Mouse (Mus musculus): ENCODE results near the gene Gm17490. TPM values are rescaled to one million over a fixed set of nuclear protein-coding genes. Genes with fewer than 3 reads are reported as not detected.

The Gm17490 gene
- polyA plus RNA-seq (2014; fragmentation: Nextera tagmentation; extraction: Ambion mirVana): not detected in 2 replicates

- no peak within 1 kb of the TSS for H3K4me3 ChIP-seq (ENCODE audit: low read depth, low read length)
- H3K27ac ChIP-seq (ENCODE audit: low read depth, low read length): no peak within 1 kb of the TSS
- no peak within 1 kb of the TSS for H3K4me2 ChIP-seq (ENCODE audit: low read depth, low read length)
- no peaks in the 10 kb centered on the region for H3K27me3 ChIP-seq (ENCODE audit: control insufficient read depth, insufficient read depth, low read length)
- no peak for ATAC-seq (ENCODE audit: low read depth)
- H3K36me3 ChIP-seq (ENCODE audit: control insufficient read depth, insufficient read depth, low read length): no peaks in the 10 kb centered on the region
- H3K9ac ChIP-seq (replicated peaks; ENCODE audit: low read depth, low read length): no peak within 1 kb of the TSS
- H3K9me3 ChIP-seq (ENCODE audit: control insufficient read depth, low read length): no peaks in the 10 kb centered on the region
- no peaks in the 10 kb centered on the region for H3K4me1 ChIP-seq (ENCODE audit: control insufficient read depth, insufficient read depth, low read length)
- WGBS: 97% methylated on average over 5 of the region's 5 CpGs
These were observed at the start of gene Gm17490 for GRCm38 (mm10) chr2:11625890-11626289. Gene Gm17490 (minus strand): TSS chr2:11626264.

- no peak for ATAC-seq (ENCODE audit: low read depth)
- H3K9me3 ChIP-seq (ENCODE audit: control insufficient read depth, low read length): no peaks in the 10 kb centered on the region
- no peaks in the 10 kb centered on the region for H3K4me1 ChIP-seq (ENCODE audit: control insufficient read depth, insufficient read depth, low read length)
- H3K4me3 ChIP-seq (ENCODE audit: low read depth, low read length): no peak overlapping the region
- H3K27ac ChIP-seq (ENCODE audit: low read depth, low read length): no peak overlapping the region
- no peak overlapping the region for H3K4me2 ChIP-seq (ENCODE audit: low read depth, low read length)
- 22% methylated on average over 3 of the region's 3 CpGs for WGBS
- no peaks in the 10 kb centered on the region for H3K36me3 ChIP-seq (ENCODE audit: control insufficient read depth, insufficient read depth, low read length)
- H3K9ac ChIP-seq (replicated peaks; ENCODE audit: low read depth, low read length): no peak overlapping the region
- H3K27me3 ChIP-seq (ENCODE audit: control insufficient read depth, insufficient read depth, low read length): no peaks in the 10 kb centered on the region
These were observed 46.1 kb upstream of the Gm17490 start for GRCm38 (mm10) chr2:11672144-11672543.

- H3K4me1 ChIP-seq (ENCODE audit: control insufficient read depth, insufficient read depth, low read length): no peaks in the 10 kb centered on the region
- H3K27ac ChIP-seq (ENCODE audit: low read depth, low read length): no peak overlapping the region
- H3K4me2 ChIP-seq (ENCODE audit: low read depth, low read length): no peak overlapping the region
- H3K36me3 ChIP-seq (ENCODE audit: control insufficient read depth, insufficient read depth, low read length): no peaks in the 10 kb centered on the region
- no peaks in the 10 kb centered on the region for H3K27me3 ChIP-seq (ENCODE audit: control insufficient read depth, insufficient read depth, low read length)
- no peak overlapping the region for H3K4me3 ChIP-seq (ENCODE audit: low read depth, low read length)
- H3K9me3 ChIP-seq (ENCODE audit: control insufficient read depth, low read length): no peaks in the 10 kb centered on the region
- ATAC-seq (ENCODE audit: low read depth): no peak
- H3K9ac ChIP-seq (replicated peaks; ENCODE audit: low read depth, low read length): no peak overlapping the region
- WGBS: 89% methylated on average over 3 of the region's 3 CpGs
These were observed 39.3 kb upstream of the Gm17490 start for GRCm38 (mm10) chr2:11665326-11665725.

GRCm38 (mm10) chr2:11664806-11665205 is 38.7 kb upstream of the Gm17490 start:
- ATAC-seq (ENCODE audit: low read depth): no peak; the same call in 1 of the 2 replicates
- no peak overlapping the region for H3K9ac ChIP-seq (replicated peaks; ENCODE audit: low read depth, low read length)
- H3K9me3 ChIP-seq (ENCODE audit: control insufficient read depth, low read length): no peaks in the 10 kb centered on the region
- no peak overlapping the region for H3K4me3 ChIP-seq (ENCODE audit: low read depth, low read length)
- H3K27ac ChIP-seq (ENCODE audit: low read depth, low read length): no peak overlapping the region
- no peaks in the 10 kb centered on the region for H3K36me3 ChIP-seq (ENCODE audit: control insufficient read depth, insufficient read depth, low read length)
- WGBS: 84% methylated on average over 4 of the region's 4 CpGs
- H3K27me3 ChIP-seq (ENCODE audit: control insufficient read depth, insufficient read depth, low read length): no peaks in the 10 kb centered on the region
- H3K4me1 ChIP-seq (ENCODE audit: control insufficient read depth, insufficient read depth, low read length): no peaks in the 10 kb centered on the region
- H3K4me2 ChIP-seq (ENCODE audit: low read depth, low read length): no peak overlapping the region

- H3K9me3 ChIP-seq (ENCODE audit: control insufficient read depth, low read length): no peaks in the 10 kb centered on the region
These were observed 38.3 kb upstream of the Gm17490 start for GRCm38 (mm10) chr2:11664367-11664766.

GRCm38 (mm10) chr2:11663961-11664360 is 37.9 kb upstream of the Gm17490 start:
- H3K4me2 ChIP-seq (ENCODE audit: low read depth, low read length): peak overlapping the region; percentile 25
- H3K27me3 ChIP-seq (ENCODE audit: control insufficient read depth, insufficient read depth, low read length): no peaks in the 10 kb centered on the region
- 3% methylated on average over 10 of the region's 10 CpGs for WGBS
- no peak overlapping the region for H3K9ac ChIP-seq (replicated peaks; ENCODE audit: low read depth, low read length)
- ATAC-seq (ENCODE audit: low read depth): peak; percentile 93
- no peak overlapping the region for H3K4me3 ChIP-seq (ENCODE audit: low read depth, low read length)
- no peaks in the 10 kb centered on the region for H3K36me3 ChIP-seq (ENCODE audit: control insufficient read depth, insufficient read depth, low read length)
- H3K27ac ChIP-seq (ENCODE audit: low read depth, low read length): no peak overlapping the region
- H3K4me1 ChIP-seq (ENCODE audit: control insufficient read depth, insufficient read depth, low read length): no peaks in the 10 kb centered on the region
- H3K9me3 ChIP-seq (ENCODE audit: control insufficient read depth, low read length): no peaks in the 10 kb centered on the region

More at GRCm38 (mm10) chr2:11664367-11664766, 38.3 kb upstream of the Gm17490 start:
- ATAC-seq (ENCODE audit: low read depth): peak; percentile 78
- 48% methylated on average over 6 of the region's 6 CpGs for WGBS
- Histone ChIP-seq H3K9ac (replicated peaks; ENCODE audit: low read depth, low read length) (no peak overlapping the region), H3K4me2 (ENCODE audit: low read depth, low read length) (peak overlapping the region; percentile 25), H3K27ac (ENCODE audit: low read depth, low read length) (no peak overlapping the region), H3K4me1 (ENCODE audit: control insufficient read depth, insufficient read depth, low read length) (no peaks in the 10 kb centered on the region), H3K4me3 (ENCODE audit: low read depth, low read length) (no peak overlapping the region), H3K36me3 (ENCODE audit: control insufficient read depth, insufficient read depth, low read length) (no peaks in the 10 kb centered on the region), H3K27me3 (ENCODE audit: control insufficient read depth, insufficient read depth, low read length) (no peaks in the 10 kb centered on the region)

GRCm38 (mm10) chr2:11662907-11663230 is 36.8 kb upstream of the Gm17490 start:
- ATAC-seq (ENCODE audit: low read depth): no peak

GRCm38 (mm10) chr2:11662143-11662906 is 36.3 kb upstream of the Gm17490 start:
- Histone ChIP-seq H3K27me3 (ENCODE audit: control insufficient read depth, insufficient read depth, low read length) (no peaks in the 10 kb centered on the region), H3K36me3 (ENCODE audit: control insufficient read depth, insufficient read depth, low read length) (no peaks in the 10 kb centered on the region), H3K9me3 (ENCODE audit: control insufficient read depth, low read length) (no peaks in the 10 kb centered on the region), H3K9ac (replicated peaks; ENCODE audit: low read depth, low read length) (no peak overlapping the region), H3K4me2 (ENCODE audit: low read depth, low read length) (no peak overlapping the region), H3K27ac (ENCODE audit: low read depth, low read length) (no peak overlapping the region), H3K4me1 (ENCODE audit: control insufficient read depth, insufficient read depth, low read length) (no peaks in the 10 kb centered on the region), H3K4me3 (ENCODE audit: low read depth, low read length) (no peak overlapping the region)
- 86% methylated on average over 6 of the region's 6 CpGs for WGBS
- no peak for ATAC-seq (ENCODE audit: low read depth)

More at GRCm38 (mm10) chr2:11662907-11663230, 36.8 kb upstream of the Gm17490 start:
- no peaks in the 10 kb centered on the region for H3K9me3 ChIP-seq (ENCODE audit: control insufficient read depth, low read length)
- no peaks in the 10 kb centered on the region for H3K27me3 ChIP-seq (ENCODE audit: control insufficient read depth, insufficient read depth, low read length)
- H3K9ac ChIP-seq (replicated peaks; ENCODE audit: low read depth, low read length): no peak overlapping the region
- H3K4me3 ChIP-seq (ENCODE audit: low read depth, low read length): no peak overlapping the region
- WGBS: 100% methylated on average over 1 of the region's 1 CpGs
- H3K27ac ChIP-seq (ENCODE audit: low read depth, low read length): no peak overlapping the region
- H3K36me3 ChIP-seq (ENCODE audit: control insufficient read depth, insufficient read depth, low read length): no peaks in the 10 kb centered on the region
- H3K4me2 ChIP-seq (ENCODE audit: low read depth, low read length): no peak overlapping the region
- no peaks in the 10 kb centered on the region for H3K4me1 ChIP-seq (ENCODE audit: control insufficient read depth, insufficient read depth, low read length)

- Histone ChIP-seq H3K4me3 (ENCODE audit: low read depth, low read length) (no peak overlapping the region), H3K27me3 (ENCODE audit: control insufficient read depth, insufficient read depth, low read length) (no peaks in the 10 kb centered on the region), H3K27ac (ENCODE audit: low read depth, low read length) (no peak overlapping the region), H3K36me3 (ENCODE audit: control insufficient read depth, insufficient read depth, low read length) (no peaks in the 10 kb centered on the region), H3K9ac (replicated peaks; ENCODE audit: low read depth, low read length) (no peak overlapping the region), H3K9me3 (ENCODE audit: control insufficient read depth, low read length) (no peaks in the 10 kb centered on the region), H3K4me1 (ENCODE audit: control insufficient read depth, insufficient read depth, low read length) (no peaks in the 10 kb centered on the region), H3K4me2 (ENCODE audit: low read depth, low read length) (no peak overlapping the region)
- WGBS: 21% methylated on average over 2 of the region's 2 CpGs
- peak; percentile 38; the same call in 1 of the 2 replicates for ATAC-seq (ENCODE audit: low read depth)
These were observed 33.2 kb upstream of the Gm17490 start for GRCm38 (mm10) chr2:11659263-11659662.

Data from neural tube, embryonic 14.5 days (tissue).